Mouse (Mus musculus): ENCODE results near the gene Pde4dip. TPM values are rescaled to one million over a fixed set of nuclear protein-coding genes. Genes with fewer than 3 reads are reported as not detected.

Gene Pde4dip
- polyA plus RNA-seq, 1 experiment, result 58.1 TPM

- 51% methylated on average over 1 of the region's 1 CpGs for WGBS
- no peaks in the 10 kb centered on the region for H3K36me3 ChIP-seq (ENCODE audit: control insufficient read depth, insufficient read depth, low read length)
- peaks cover 21% of the 10 kb centered on the region for H3K4me1 ChIP-seq (ENCODE audit: control insufficient read depth, insufficient read depth, low read length)
- no peaks in the 10 kb centered on the region for H3K27me3 ChIP-seq (replicated peaks; ENCODE audit: control insufficient read depth, insufficient read depth, low read length)
- no peak for TF ChIP-seq POLR2A (IDR thresholded peaks at IDR 0.05; ENCODE audit: low read depth, low read length)
- TF ChIP-seq CTCF (conservative IDR thresholded peaks at IDR 0.05; ENCODE audit: insufficient read depth, insufficient read length, low read depth, low read length), result no peak
- H3K4me3 ChIP-seq (ENCODE audit: insufficient read depth, low read depth, low read length), result no peak overlapping the region
- H3K27ac ChIP-seq (ENCODE audit: insufficient read depth, low read depth, low read length), result peak overlapping the region; percentile 93
- peak; percentile 82 for DNase-seq
Measured at GRCm38 (mm10) chr3:97818383-97818982, 70.0 kb downstream of the Pde4dip start.

DNA sequence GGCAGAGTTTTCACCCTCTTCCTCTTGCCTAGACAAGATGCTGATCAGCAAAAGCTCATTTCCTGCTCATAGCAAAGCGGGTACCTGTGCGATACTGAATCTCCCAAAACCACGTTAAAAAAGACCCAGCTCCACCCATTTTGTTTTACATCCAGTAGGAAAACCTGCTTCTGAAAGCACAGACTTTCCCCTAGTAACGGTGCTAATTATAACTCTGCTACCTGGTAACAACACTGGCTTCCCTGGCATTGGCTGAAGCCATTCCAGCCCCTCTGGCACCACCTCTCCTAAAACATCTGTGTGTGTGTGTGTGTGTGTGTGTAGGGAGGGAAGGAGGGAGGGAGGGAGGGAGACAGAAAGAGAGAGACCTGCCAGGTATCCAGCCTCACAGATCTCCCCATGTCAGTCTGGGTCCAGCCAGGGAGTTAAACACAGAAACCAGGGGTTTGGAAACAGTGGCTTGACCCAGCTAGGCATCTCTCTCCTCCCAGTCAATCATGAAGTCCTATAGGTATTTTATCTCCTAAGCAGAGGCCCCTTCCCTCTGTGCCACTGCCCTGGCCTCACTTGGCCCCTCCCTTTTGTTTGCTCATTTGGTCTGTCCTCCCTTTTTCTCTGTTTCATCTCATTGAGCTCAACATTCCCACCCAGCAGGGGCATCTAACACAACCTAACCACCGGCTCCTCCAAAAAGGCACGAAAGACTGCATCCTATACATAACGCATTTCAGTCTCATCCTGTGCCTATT is 76.7 kb downstream of the Pde4dip start:
- TF ChIP-seq POLR2A (IDR thresholded peaks at IDR 0.05; ENCODE audit: low read depth, low read length), result no peak
- no peaks in the 10 kb centered on the region for H3K27me3 ChIP-seq (replicated peaks; ENCODE audit: control insufficient read depth, insufficient read depth, low read length)

DNA sequence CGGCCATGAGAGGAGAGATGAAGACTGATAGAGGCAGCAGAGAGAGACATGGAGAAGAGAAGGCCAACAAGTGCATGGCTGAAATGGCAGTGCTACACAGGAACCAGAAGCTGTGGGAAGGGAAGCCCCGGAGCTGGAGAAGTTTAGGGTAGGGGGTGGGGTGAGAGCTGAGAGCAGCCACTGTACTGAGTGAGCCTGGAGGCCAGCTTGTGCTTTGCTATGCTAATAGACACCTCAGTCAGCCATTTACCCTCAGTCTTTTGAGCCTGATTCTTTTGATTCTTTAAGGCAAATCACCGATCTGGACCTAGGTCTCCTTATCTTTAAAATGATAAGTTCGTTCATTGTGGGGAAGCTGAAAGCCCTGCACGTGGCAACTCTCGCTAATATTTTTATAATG is 77.3 kb downstream of the Pde4dip start:
- DNase-seq, result no peak
- Histone ChIP-seq H3K4me3 (ENCODE audit: insufficient read depth, low read depth, low read length) (no peak overlapping the region), H3K27me3 (replicated peaks; ENCODE audit: control insufficient read depth, insufficient read depth, low read length) (no peaks in the 10 kb centered on the region), H3K27ac (ENCODE audit: insufficient read depth, low read depth, low read length) (peak overlapping the region; percentile 72), H3K4me1 (ENCODE audit: control insufficient read depth, insufficient read depth, low read length) (peaks cover 3% of the 10 kb centered on the region; the same call in 1 of the 2 replicates), H3K36me3 (ENCODE audit: control insufficient read depth, insufficient read depth, low read length) (no peaks in the 10 kb centered on the region)
- 37% methylated on average over 6 of the region's 6 CpGs for WGBS
- TF ChIP-seq POLR2A (IDR thresholded peaks at IDR 0.05; ENCODE audit: low read depth, low read length) (no peak), CTCF (conservative IDR thresholded peaks at IDR 0.05; ENCODE audit: insufficient read depth, insufficient read length, low read depth, low read length) (no peak)

More for the DNA sequence above, 76.7 kb downstream of the Pde4dip start:
- peak overlapping the region; percentile 72; the same call in 1 of the 2 replicates for H3K27ac ChIP-seq (ENCODE audit: insufficient read depth, low read depth, low read length)
- no peaks in the 10 kb centered on the region for H3K36me3 ChIP-seq (ENCODE audit: control insufficient read depth, insufficient read depth, low read length)
- 27% methylated on average over 7 of the region's 7 CpGs for WGBS
- peaks cover 3% of the 10 kb centered on the region; the same call in 1 of the 2 replicates for H3K4me1 ChIP-seq (ENCODE audit: control insufficient read depth, insufficient read depth, low read length)
- peak; percentile 66 for DNase-seq
- H3K4me3 ChIP-seq (ENCODE audit: insufficient read depth, low read depth, low read length), result no peak overlapping the region

GRCm38 (mm10) chr3:97810334-97810733 is 78.2 kb downstream of the Pde4dip start:
- DNase-seq, result peak; percentile 53

DNA sequence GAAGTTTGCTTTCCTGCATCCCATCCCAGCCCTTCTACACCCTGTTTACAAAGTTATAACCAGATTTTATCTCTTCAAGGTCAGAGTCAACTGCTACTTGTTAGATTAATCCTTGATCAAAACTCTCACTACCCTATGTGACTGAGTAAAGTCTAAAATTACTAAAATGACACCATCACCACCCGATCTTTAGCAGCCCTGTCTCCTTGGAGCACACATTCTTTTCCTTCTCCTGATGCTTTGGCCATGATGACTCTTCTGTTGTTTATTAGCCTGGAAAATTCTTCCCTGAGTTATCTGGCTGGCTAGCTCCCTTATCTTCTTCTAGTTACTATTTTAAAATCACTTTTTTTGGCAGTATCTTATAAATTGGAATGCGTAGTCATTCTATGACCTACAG is 82.9 kb downstream of the Pde4dip start:
- no peaks in the 10 kb centered on the region for H3K27me3 ChIP-seq (replicated peaks; ENCODE audit: control insufficient read depth, insufficient read depth, low read length)
- no peak for DNase-seq
- no peak overlapping the region for H3K4me3 ChIP-seq (ENCODE audit: insufficient read depth, low read depth, low read length)
- 77% methylated on average over 2 of the region's 2 CpGs for WGBS
- no peaks in the 10 kb centered on the region for H3K36me3 ChIP-seq (ENCODE audit: control insufficient read depth, insufficient read depth, low read length)
- TF ChIP-seq POLR2A (IDR thresholded peaks at IDR 0.05; ENCODE audit: low read depth, low read length), result no peak
- peaks cover 2% of the 10 kb centered on the region; the same call in 1 of the 2 replicates for H3K4me1 ChIP-seq (ENCODE audit: control insufficient read depth, insufficient read depth, low read length)
- H3K27ac ChIP-seq (ENCODE audit: insufficient read depth, low read depth, low read length), result no peak overlapping the region

More at GRCm38 (mm10) chr3:97810334-97810733, 78.2 kb downstream of the Pde4dip start:
- Histone ChIP-seq H3K27me3 (replicated peaks; ENCODE audit: control insufficient read depth, insufficient read depth, low read length) (no peaks in the 10 kb centered on the region), H3K27ac (ENCODE audit: insufficient read depth, low read depth, low read length) (0 out of 2 replicates have a peak overlapping the region, but pooled peaks have one; percentile 72), H3K4me1 (ENCODE audit: control insufficient read depth, insufficient read depth, low read length) (peaks cover 3% of the 10 kb centered on the region; the same call in 1 of the 2 replicates), H3K4me3 (ENCODE audit: insufficient read depth, low read depth, low read length) (no peak overlapping the region), H3K36me3 (ENCODE audit: control insufficient read depth, insufficient read depth, low read length) (no peaks in the 10 kb centered on the region)
- WGBS, result 76% methylated on average over 2 of the region's 2 CpGs
- TF ChIP-seq CTCF (conservative IDR thresholded peaks at IDR 0.05; ENCODE audit: insufficient read depth, insufficient read length, low read depth, low read length) (no peak), POLR2A (IDR thresholded peaks at IDR 0.05; ENCODE audit: low read depth, low read length) (no peak)

DNA sequence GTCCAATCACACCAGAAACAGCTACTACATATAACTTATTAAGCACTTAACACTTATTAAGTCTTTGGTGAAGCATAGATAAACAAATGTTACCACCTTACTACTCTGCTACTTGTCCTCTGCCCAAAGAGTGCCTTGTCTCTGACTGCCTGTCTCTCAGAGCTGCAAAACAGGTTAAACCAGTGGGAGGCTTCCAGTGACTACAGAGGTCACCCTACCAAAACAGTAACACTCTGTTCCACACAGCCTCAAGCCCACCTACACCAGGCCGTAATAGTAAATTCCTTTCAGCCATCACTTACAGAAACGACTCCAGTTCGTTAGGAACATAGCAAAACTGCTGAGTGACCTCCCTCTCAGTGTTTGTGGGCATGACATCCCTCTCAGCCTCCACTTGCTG is 84.8 kb downstream of the Pde4dip start:
- no peaks in the 10 kb centered on the region for H3K36me3 ChIP-seq (ENCODE audit: control insufficient read depth, insufficient read depth, low read length)
- DNase-seq, result peak; percentile 34
- 40% methylated on average over 3 of the region's 3 CpGs for WGBS
- TF ChIP-seq POLR2A (IDR thresholded peaks at IDR 0.05; ENCODE audit: low read depth, low read length) (no peak), CTCF (conservative IDR thresholded peaks at IDR 0.05; ENCODE audit: insufficient read depth, insufficient read length, low read depth, low read length) (no peak)
- H3K27ac ChIP-seq (ENCODE audit: insufficient read depth, low read depth, low read length), result peak overlapping the region; percentile 51
- no peaks in the 10 kb centered on the region for H3K27me3 ChIP-seq (replicated peaks; ENCODE audit: control insufficient read depth, insufficient read depth, low read length)
- peaks cover 2% of the 10 kb centered on the region; the same call in 1 of the 2 replicates for H3K4me1 ChIP-seq (ENCODE audit: control insufficient read depth, insufficient read depth, low read length)
- no peak overlapping the region for H3K4me3 ChIP-seq (ENCODE audit: insufficient read depth, low read depth, low read length)

- TF ChIP-seq CTCF (conservative IDR thresholded peaks at IDR 0.05; ENCODE audit: insufficient read depth, insufficient read length, low read depth, low read length), result no peak
- TF ChIP-seq POLR2A (IDR thresholded peaks at IDR 0.05; ENCODE audit: low read depth, low read length), result no peak
- no peak overlapping the region for H3K4me3 ChIP-seq (ENCODE audit: insufficient read depth, low read depth, low read length)
- H3K27ac ChIP-seq (ENCODE audit: insufficient read depth, low read depth, low read length), result peak overlapping the region; percentile 48
- WGBS, result 90% methylated on average over 2 of the region's 2 CpGs
- DNase-seq, result no peak
- peaks cover 2% of the 10 kb centered on the region; the same call in 1 of the 2 replicates for H3K4me1 ChIP-seq (ENCODE audit: control insufficient read depth, insufficient read depth, low read length)
- no peaks in the 10 kb centered on the region for H3K27me3 ChIP-seq (replicated peaks; ENCODE audit: control insufficient read depth, insufficient read depth, low read length)
- no peaks in the 10 kb centered on the region for H3K36me3 ChIP-seq (ENCODE audit: control insufficient read depth, insufficient read depth, low read length)
Measured at GRCm38 (mm10) chr3:97802927-97803326, 85.6 kb downstream of the Pde4dip start.
